Mouse (Mus musculus): ENCODE measurements around the gene Gm20683.

Gm20683 gene

GRCm38 (mm10) chr17:25841117-25841880 is at the start of gene Gm20683:
Gene Gm20683, minus strand, starts transcription at chr17:25841763.
- no peak for DNase-seq (ENCODE audit: low spot score in 2 of 2)

- no peak for DNase-seq (ENCODE audit: low spot score in 2 of 2)
These were observed 47.3 kb upstream of the Gm20683 start for GRCm38 (mm10) chr17:25888837-25889236.

DNA sequence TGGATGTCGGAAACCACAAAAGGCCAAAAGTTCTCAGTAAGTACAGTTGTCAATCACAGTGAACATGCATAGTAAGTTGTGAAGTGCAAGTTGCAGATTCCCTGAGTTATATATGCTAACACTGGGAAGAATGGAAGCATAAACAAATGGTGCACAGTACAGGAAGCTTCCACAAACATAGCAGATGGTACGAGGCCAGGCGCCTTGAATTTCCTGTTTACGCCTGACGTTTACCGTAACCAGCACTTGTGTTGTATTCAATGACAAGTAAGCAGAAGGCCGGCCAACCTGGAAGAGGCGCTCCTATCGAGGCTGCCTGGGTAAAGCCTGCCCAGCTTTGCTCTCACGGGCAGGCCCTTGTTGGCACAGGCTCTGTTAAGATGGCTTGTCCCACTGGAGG is 45.9 kb upstream of the Gm20683 start:
- no peak for DNase-seq (ENCODE audit: low spot score in 2 of 2)

- no peak for DNase-seq (ENCODE audit: low spot score in 2 of 2)
These were observed 45.2 kb upstream of the Gm20683 start for GRCm38 (mm10) chr17:25886806-25887205.

DNA sequence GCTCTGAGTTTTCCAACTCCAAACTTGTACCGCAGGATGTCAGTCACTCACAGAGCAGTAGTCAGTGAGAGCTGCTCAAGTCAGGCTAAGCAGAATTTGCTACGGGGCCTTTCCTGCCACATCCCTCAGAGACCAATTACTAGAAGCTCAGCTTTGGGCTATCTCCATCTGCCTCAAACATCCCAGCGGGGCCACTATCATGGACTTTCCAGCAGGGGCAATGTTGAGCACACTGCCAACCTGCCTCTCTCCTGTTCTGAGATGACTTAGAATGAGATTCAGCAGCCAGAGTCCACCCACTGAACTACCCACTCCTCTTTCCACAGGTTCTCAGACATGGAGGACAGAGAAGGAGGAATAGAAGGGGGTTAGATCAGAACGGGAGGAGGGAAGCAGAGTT is 44.1 kb upstream of the Gm20683 start:
- DNase-seq (ENCODE audit: low spot score in 2 of 2) = no peak

DNA sequence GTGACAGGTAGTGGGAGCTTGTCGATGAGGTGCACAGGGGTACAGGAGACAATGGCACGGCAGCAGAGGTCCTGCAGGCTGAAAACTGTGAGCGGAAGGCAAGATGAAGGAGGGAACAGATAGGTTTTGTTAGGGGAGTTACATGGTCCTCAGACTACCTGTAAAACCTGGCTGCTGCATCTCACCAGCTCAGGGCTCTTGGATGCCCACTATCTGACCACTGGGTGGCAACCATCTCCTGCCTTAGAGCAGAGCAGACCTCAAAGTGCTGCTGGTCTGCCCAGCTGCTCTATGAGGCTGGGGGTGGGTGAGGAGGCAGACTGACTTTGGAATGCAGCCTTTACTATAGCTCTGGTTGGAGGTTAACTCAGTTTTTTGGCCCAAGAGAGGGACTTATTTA is 42.3 kb upstream of the Gm20683 start:
- no peak for DNase-seq (ENCODE audit: low spot score in 2 of 2)

DNA sequence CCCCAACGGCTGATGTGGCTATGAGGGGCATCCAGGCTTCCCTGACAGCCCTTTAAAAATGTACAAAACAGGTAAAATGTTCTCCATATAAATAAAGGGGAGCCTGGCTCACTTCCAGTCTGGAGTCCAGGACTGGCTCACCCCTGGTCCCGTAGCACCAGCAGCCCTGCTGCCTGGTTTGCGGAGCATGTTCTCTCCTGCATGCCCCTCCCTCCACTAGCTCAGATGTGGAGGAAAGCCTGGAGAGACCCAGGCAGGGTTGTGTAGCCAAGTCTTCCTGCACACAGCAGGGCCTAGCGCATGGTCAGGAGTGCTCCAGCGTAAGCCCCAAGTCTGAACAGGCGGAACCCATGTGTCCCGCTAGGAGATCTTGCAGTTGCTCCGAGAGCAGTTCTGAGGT is 41.7 kb upstream of the Gm20683 start:
- no peak for DNase-seq (ENCODE audit: low spot score in 2 of 2)

DNA sequence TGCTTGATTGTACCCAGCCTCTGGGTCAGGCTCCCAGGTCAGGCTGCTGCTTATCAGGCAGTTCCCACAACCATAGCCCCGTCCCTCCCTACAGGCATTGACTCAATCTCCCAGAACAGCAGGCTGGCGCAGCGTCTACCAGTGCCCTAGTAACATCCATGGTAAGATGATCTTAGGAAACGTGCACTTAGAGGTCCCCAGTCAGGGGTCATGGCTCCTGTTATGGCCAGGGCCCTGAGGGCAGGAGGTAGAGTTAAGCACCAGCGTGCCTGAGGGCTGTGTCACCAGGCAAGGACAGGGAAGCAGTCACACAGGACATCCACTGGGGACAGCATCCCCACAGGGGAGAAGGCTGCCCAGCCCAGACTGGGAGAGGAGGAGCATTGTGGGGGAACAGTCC is 40.7 kb upstream of the Gm20683 start:
- no peak for DNase-seq (ENCODE audit: low spot score in 2 of 2)

DNA sequence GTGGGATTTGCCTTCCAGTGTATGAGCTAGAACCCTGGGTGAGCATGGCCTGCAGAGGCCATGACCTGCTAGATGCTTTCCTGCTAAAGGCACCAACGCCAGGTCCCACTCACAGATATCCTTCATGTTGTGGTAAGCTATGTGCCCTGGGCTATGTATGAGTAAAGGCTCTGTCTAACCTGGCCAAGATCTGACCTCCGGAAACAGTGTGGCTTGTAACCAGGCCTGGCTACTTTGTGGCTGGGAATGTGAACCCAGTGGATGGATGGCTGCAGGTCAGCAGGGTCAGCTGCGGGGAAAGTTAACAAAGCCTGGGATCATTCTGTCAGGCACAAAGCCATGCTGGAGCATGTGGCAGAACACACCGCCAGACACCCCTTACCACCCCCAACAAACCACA is 40.1 kb upstream of the Gm20683 start:
- no peak for DNase-seq (ENCODE audit: low spot score in 2 of 2)

- no peak for DNase-seq (ENCODE audit: low spot score in 2 of 2)
These were observed 39.5 kb upstream of the Gm20683 start for GRCm38 (mm10) chr17:25880913-25881641.

DNA sequence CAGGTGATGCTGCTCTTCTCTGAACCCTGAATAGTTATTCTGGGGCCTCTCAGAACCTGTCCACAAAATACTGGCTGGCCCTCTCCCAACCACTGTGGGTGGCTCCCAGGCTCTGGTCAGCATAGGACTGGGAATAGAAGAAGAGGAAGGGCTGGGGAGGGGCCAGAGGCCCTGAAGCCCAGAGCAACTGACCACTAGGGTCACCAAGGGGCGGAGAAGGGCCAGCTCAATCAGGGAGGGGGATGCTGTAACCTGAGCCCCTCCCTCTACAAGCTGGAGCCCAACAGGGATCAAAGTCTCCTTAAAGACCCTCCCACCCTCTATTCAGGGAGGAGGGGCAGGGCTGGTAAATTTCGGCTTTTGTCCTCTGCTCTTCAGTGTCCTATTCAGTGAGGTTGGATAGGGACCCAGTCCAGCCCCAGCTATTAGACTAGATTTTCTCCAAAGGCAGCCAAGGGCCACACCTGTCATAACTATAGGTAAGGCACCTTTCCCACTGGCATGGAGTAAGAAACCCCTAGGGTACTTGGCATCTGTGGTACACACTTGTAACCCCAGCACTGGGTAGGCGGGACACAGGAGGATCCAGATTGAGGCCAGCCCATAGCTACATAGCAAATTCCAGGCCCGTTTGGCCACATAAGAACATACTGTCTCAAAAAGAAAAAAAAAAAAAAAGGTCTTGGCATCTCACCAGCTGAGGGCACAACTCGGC is 38.8 kb upstream of the Gm20683 start, which contains the start of gene Wfikkn1:
Gene Wfikkn1, minus strand, starts transcription at position 663 of the 715 bp plus-strand sequence.
- no peak for DNase-seq (ENCODE audit: low spot score in 2 of 2)

DNA sequence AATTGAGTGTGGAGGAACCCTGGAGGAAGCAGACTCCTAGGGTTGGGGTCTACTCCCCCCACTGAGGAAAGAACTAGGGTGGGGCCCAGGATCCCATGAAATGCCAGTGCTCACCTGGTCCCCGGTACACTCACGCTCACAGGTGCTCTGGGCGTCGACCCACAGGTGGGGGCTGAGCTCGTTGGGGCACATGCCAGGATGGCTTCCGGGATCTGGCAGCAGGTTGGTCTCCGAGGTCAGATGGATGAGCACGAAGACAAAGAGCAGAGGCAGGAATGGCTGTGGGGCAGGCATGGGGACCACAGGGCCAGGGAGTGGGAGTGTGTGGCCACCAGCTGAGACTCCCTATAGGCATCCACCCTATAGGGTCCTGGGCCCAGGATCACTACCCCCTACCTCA is 38.2 kb upstream of the Gm20683 start:
- DNase-seq (ENCODE audit: low spot score in 2 of 2) = no peak

DNA sequence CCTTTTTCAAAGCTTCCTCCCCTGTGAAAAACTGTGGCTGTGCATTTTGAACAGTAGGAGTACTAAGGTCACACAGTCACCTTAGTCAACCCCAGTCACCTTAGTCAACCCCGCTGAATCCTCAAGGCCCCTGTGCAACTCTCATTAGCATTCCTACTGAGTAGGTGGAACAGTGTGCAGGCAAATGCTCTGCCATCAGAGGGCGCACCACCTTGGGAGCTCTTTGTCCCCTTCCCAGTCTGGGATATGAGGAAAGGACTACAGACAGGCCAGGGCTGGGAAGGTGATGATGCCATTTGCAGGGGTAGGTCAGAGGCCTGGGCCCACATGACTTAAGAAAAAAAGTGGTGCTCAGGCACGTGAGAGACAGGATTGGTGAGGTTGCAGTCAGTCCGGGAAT is 37.7 kb upstream of the Gm20683 start:
- DNase-seq (ENCODE audit: low spot score in 2 of 2) = no peak

DNA sequence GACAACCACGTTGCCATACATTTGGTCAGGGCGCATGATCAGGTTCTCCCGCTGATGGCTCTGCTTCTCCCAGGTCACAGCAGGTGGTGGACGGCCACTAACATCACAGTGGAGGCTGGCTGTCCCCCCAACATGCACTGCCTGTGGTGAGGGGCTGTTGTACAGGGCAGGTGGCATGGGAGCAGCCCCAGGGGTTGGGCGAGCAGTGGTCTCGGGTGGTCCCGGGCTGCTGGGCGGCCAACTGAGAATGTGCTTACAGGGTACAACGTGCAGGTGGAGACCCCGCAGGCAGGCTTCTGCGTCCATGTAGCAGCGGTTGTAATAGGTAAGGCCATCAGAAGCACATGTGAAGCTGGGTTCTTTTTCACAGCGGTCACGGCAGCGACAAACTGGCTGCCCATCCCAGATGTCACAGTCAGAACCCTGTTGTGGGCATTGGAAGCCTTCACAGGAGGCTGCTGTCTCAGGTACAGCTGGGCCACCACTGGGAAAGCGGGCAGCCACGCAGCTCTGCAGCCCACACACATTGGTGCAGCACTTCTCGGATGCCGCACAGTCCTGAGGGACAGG is 37.1 kb upstream of the Gm20683 start:
- no peak for DNase-seq (ENCODE audit: low spot score in 2 of 2)

- DNase-seq (ENCODE audit: low spot score in 2 of 2) = no peak
These were observed 36.4 kb upstream of the Gm20683 start for GRCm38 (mm10) chr17:25877741-25878610.

DNA sequence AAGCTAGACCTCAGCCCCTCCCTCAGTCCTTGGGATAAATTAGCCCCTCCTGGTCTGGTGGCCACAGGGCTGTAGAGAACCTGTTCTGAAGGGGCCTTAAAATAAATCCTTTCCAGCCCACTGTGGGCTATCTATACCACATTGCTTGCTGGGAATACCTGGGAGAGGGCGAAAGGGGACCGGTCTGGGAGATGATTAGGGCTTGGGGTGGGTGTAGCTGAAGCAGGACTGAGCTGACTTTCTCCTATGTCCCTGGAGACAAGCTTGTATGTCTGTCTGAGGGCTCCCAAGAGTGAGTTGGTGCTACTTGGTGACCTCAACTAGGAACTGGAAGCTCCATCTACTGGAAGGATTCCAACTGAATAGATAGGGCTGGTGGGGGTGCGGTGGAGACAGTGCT is 35.5 kb upstream of the Gm20683 start:
- no peak for DNase-seq (ENCODE audit: low spot score in 2 of 2)

GRCm38 (mm10) chr17:25876347-25876915 is 34.9 kb upstream of the Gm20683 start:
- no peak for DNase-seq (ENCODE audit: low spot score in 2 of 2)

DNA sequence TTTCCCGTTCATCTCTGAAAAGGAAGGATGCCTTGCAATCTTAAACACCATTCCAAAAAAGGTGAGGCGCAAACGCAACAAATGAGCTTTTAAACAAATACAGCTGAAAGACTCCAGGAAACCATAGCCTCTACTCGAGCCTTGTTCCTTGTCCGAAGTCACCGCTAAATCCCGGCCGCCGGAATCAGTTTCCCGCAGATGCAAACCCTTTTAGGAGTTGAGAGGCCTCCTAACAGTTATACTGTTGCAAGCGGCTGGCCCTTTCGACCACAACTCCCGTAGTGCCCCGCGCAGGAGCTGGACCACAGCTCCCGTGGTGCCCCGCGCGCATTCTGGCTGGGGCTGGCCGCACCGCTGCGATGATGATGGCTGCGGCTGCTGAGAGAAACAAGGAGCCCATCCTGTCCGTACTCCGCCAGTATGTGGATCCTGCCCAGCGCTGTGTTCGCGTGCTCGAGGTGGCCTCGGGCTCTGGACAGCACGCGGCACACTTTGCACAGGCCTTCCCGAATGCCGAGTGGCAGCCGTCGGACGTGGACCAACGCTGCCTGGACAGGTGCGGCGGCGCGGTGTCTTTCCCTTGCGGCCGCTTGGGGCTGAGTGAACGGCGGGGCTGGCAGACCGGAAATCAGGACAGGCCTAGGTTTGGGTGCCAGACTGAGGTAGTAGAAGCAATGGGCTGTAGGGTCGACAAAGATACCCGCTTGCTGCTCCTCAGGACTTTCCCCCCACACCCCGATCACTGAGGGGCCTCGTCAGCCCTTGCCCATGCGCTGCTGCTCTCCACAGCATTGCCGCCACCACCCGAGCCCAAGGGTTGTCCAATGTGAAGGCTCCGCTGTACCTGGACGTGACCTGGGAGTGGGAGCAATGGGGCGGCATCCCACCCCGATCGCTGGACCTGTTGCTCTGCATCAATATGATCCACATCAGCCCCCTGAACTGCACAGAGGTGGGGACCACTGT is 33.9 kb upstream of the Gm20683 start:
- peak; percentile 87 to 89 for DNase-seq (ENCODE audit: low spot score in 2 of 2)

DNA sequence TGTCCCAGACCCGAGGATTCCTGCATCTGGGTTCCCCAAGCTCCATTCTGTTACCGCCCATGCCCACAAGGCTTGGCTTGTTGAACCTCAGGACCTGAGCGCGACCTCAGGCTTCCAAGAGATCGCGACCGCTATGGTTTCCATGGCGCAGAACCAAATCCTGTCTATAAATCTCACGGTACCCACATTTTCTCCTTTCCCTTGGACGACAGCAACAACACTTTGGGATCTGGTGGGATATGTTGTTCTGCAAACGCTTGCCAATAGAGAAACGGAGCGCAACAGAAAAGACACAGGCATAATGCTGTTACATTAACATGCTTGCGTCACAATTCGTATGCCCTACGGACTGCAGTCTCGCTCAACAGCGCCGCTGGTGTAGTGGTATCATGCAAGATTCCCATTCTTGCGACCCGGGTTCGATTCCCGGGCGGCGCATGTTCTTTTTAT is 33.2 kb upstream of the Gm20683 start, which contains the start of gene Mettl26:
Gene Mettl26, plus strand, starts transcription at position 354 of the 450 bp plus-strand sequence.
- peak; percentile 80 to 95 for DNase-seq (ENCODE audit: low spot score in 2 of 2)

All from heart, adult 9 months (tissue).